Mouse (Mus musculus) forebrain, embryonic 16.5 days (tissue): Measurements from ENCODE around the gene Vps52. TPM values are rescaled to one million over a fixed set of nuclear protein-coding genes. Genes with fewer than 3 reads are reported as not detected.
A peak's percentile ranks its signal among the peaks of the same experiment; 100 is the strongest.
"Not testable (repeated sequence)": the region's sequence is repeated elsewhere in the genome, so short reads cannot be mapped to it uniquely, and the experiment has no call there.

Experiments used
- ATAC-seq: fragments of 200-750 bp; cut with Nextera tagmentation; 2 replicates; pipeline ENCODE4 v1.8.0; 2017; ENCODE audit warnings: mild to moderate bottlenecking, moderate library complexity
- H3K27ac ChIP-seq: fragments of 300-500 bp; sonication (generic); 2 replicates; pipeline ENCODE4 v1.5.1; 2014; ENCODE audit warnings: low read length, control low read depth
- H3K27me3 ChIP-seq: fragments of 300-500 bp; sonication (generic); replicated peaks from 2 replicates; pipeline ENCODE4 v1.6.1; 2014; ENCODE audit warnings: low read length; ENCODE audit not compliant: control insufficient read depth, insufficient read depth
- H3K36me3 ChIP-seq: fragments of 300-500 bp; sonication (generic); 2 replicates; pipeline ENCODE4 v1.6.1; 2014; ENCODE audit not compliant: control insufficient read depth, insufficient read depth
- H3K4me1 ChIP-seq: fragments of 300-500 bp; sonication (generic); replicated peaks from 2 replicates; pipeline ENCODE4 v1.6.1; 2014; ENCODE audit warnings: low read length; ENCODE audit not compliant: control insufficient read depth, insufficient read depth
- H3K4me2 ChIP-seq: fragments of 300-500 bp; sonication (generic); 2 replicates; pipeline ENCODE4 v1.6.1; 2014; ENCODE audit warnings: mild to moderate bottlenecking, low read length, control low read depth
- H3K4me3 ChIP-seq: fragments of 300-500 bp; sonication (generic); replicated peaks from 2 replicates; pipeline ENCODE4 v1.5.1; 2014; ENCODE audit warnings: mild to moderate bottlenecking, low read length, control low read depth
- H3K9ac ChIP-seq: fragments of 300-500 bp; sonication (generic); replicated peaks from 2 replicates; pipeline ENCODE4 v1.6.1; 2014; ENCODE audit warnings: low read depth, low read length, control low read depth
- H3K9me3 ChIP-seq: fragments of 300-500 bp; sonication (generic); 2 replicates; pipeline ENCODE4 v1.6.1; 2016; ENCODE audit warnings: low read length; ENCODE audit not compliant: control insufficient read depth
- WGBS: fragments of 180-500 bp; shearing (Covaris S2); extraction: QIAGEN DNeasy Blood & Tissue Kit; methylation state at CpG from one replicate; pipeline ENCODE4 v1.1.7; 2014; 5-methylcytosine and 5-hydroxymethylcytosine counted together
- polyA plus RNA-seq: library from polyadenylated mRNA; unstranded; fragments of >200 nt; fragmentation: Nextera tagmentation; extraction: Ambion mirVana; gene quantifications from 2 replicates; pipeline ENCODE4 v1.2.1, GENCODE M21; 2015

Gene Vps52
- polyA plus RNA-seq, 1 experiment from 2014 or later, result 81.0 TPM

DNA sequence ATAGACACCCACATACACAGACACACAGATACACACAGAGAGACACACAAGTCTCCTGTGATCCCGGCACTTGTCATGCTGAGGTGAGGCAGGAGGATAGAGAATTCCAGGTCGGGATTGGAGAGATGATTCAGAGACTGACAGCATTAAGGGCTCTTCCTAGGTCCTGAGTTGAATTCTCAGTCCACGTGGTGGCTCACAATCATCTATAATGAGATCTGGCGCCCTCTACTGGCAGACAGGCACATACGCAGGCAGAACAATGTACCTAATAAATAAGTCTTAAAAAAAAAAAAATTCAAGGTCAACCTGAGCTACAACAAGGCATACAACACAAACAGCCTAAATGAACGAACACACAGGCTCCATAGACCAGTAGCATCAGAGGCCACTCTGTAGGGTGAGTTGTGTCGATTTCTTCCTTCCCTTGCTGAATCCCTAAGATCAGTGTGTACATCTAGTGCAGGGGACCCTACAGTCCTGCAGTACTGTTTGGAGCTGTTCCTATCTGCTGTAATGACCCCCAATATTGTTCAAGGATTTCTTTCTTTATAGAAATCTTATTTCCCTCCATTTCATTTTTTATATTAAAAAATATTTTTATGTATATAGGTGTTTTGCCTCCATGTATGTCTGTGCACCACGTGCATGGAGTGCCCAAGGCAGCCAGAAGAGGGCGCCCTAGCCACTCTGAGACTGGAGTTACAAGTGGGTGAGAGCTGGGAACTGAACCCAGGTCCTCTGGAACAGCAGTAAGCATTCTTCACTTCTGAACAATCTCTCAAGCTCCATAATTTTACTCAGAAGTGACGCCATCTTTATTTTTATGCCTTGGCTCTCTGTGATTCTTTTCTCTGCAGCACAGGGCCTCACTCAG lies 36.4 kb downstream of the Vps52 start:
- Histone ChIP-seq H3K27me3 (0 out of 2 replicates have a peak, but pooled peaks cover 4% of the 10 kb centered on the region), H3K27ac (no peak overlapping the region), H3K4me3 (no peak overlapping the region), H3K9ac (no peak overlapping the region), H3K4me2 (no peak overlapping the region), H3K9me3 (no peaks in the 10 kb centered on the region), H3K4me1 (no peaks in the 10 kb centered on the region), H3K36me3 (no peaks in the 10 kb centered on the region)
- WGBS, result 31% methylated on average over 10 of the region's 10 CpGs
- ATAC-seq, result 0 out of 2 replicates have a peak, but pooled peaks have one; percentile 40

DNA sequence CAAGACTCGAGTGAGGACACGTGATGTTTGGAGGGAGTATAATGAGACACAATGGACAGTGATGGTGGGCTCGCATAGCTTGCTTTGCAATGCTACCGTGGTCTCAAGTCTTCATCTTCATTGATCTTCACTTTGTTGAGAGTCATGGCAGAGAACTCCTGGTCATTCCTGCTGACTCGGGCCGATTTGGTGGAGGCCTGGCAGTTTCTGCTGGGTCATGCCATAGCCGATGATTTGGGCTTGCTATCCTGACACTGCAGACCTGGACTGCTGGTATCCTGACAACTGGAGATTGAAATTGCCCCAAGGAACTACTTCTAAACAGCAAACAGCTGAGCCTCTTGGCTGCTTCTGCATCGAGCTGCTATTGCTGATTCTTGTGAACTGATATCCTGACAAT lies 39.3 kb downstream of the Vps52 start:
- WGBS, result 93% methylated on average over 8 of the region's 8 CpGs
- H3K4me2 ChIP-seq, result no peak overlapping the region
- ATAC-seq, result no peak

DNA sequence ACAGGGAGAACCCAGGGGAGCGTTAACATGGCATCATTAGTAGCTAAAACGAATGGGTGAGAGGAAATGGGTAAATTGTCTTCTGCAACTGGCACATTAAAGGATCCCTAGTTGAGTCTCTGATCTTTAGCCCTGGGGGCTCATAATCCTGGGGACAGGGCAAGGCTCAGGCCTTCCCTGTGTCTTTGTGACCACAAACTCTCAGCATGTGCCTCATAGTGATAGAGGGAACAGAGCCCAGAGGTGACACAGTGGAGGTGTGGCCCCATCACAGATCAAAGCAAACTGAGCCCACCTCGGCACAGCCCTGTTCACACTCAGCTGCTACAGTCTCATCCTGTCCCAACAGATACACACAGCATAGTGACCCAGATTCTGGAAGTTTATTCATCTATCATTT lies 40.0 kb downstream of the Vps52 start:
- WGBS, result 80% methylated on average over 3 of the region's 3 CpGs
- H3K4me2 ChIP-seq, result no peak overlapping the region
- no peak overlapping the region for H3K9ac ChIP-seq
- no peaks in the 10 kb centered on the region for H3K9me3 ChIP-seq
- H3K4me1 ChIP-seq, result peaks cover 10% of the 10 kb centered on the region
- no peak overlapping the region for H3K27ac ChIP-seq
- no peak for ATAC-seq
- no peaks in the 10 kb centered on the region for H3K36me3 ChIP-seq
- H3K27me3 ChIP-seq, result 0 out of 2 replicates have a peak, but pooled peaks cover 4% of the 10 kb centered on the region
- no peak overlapping the region for H3K4me3 ChIP-seq

More for the DNA sequence above, 39.3 kb downstream of the Vps52 start:
- Histone ChIP-seq H3K27me3 (0 out of 2 replicates have a peak, but pooled peaks cover 4% of the 10 kb centered on the region), H3K4me3 (no peak overlapping the region), H3K9me3 (no peaks in the 10 kb centered on the region), H3K9ac (no peak overlapping the region), H3K36me3 (no peaks in the 10 kb centered on the region), H3K27ac (no peak overlapping the region), H3K4me1 (peaks cover 6% of the 10 kb centered on the region)

DNA sequence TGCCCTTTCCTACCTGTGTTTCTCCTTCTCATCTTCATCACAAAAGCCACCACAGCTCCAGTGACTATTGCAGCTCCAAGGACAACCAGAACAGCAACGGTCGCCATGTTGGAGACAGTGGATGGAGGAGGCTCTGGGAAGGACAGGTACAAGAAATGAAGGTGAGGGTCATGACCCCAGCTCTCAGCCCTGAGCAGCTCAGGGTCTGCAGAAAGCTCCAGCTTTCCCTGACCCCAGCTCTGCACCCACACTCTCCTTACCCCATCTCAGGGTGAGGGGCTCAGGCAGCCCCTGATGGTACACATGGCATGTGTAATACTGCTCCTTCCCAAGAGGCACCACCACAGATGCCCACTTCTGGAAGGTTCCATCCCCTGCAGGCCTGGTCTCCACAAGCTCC lies 41.4 kb downstream of the Vps52 start:
- not testable (repeated sequence) for H3K27me3 ChIP-seq, ATAC-seq, H3K4me3 ChIP-seq, H3K27ac ChIP-seq, H3K4me2 ChIP-seq, H3K36me3 ChIP-seq, H3K4me1 ChIP-seq, H3K9me3 ChIP-seq, H3K9ac ChIP-seq
- 91% methylated on average over 2 of the region's 2 CpGs for WGBS

DNA sequence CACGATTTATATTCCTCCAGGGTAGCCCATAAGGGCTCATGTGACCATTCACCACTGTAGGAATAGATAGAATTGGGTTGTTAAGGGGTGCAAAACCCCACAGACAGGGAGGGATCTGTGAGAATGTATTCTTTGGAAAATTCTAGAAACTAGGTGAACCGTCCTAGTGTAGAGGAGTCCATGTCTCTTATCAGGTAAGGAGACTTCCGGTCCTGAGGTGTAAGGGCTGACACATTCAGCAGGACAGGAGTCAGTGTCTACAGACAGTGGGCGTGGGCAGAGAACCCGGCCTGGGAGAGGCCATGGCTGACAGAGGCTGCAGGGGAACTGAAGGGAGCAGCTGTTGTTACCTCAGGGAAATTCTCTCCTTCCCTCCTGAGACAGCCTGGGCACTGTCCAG lies 43.1 kb downstream of the Vps52 start:
- H3K9ac ChIP-seq, H3K4me3 ChIP-seq, H3K4me1 ChIP-seq, ATAC-seq, H3K36me3 ChIP-seq, H3K9me3 ChIP-seq, H3K27me3 ChIP-seq, H3K27ac ChIP-seq, H3K4me2 ChIP-seq: not testable (repeated sequence)
- 70% methylated on average over 5 of the region's 5 CpGs for WGBS

DNA sequence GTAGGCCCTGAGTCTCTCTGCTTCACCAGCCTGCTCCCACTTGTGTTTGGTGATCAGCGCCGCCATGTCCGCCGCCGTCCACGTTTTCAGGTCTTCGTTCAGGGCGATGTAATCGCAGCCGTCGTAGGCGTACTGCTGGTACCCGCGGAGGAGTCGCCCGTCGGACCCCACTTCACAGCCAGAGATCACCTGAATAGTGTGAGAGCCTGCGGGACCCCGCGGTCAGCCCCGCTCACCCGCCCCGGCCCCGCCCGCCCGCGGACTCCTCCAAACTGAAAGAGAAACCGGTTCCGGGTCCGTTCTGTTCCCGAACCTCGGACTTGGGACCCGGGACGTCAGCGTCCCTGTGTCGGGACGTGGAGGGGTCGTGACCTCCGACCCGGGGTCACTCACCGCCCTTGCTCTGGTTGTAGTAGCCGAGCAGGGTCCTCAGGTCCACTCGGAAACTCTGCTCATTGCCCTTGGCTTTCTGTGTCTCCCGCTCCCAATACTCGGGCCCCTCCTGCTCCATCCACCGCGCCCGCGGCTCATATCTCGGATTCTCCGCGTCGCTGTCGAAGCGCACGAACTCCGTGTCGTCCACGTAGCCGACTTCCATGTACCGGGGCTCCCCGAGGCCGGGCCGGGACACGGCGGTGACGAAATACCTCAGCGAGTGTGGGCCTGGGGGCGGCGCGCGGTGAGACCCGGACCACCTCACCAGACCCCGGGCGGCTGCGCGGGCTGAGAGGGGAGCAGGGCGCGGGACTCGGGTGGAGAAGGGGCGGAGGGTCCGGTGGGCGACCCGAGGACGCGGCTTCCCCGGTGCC lies 43.9 kb downstream of the Vps52 start:
- Histone ChIP-seq H3K4me3 (peak overlapping the region; percentile 51), H3K4me2 (peak overlapping the region; percentile 92), H3K9ac (peak overlapping the region; percentile 51), H3K9me3 (no peaks in the 10 kb centered on the region), H3K36me3 (no peaks in the 10 kb centered on the region), H3K27me3 (0 out of 2 replicates have a peak, but pooled peaks cover 4% of the 10 kb centered on the region), H3K27ac (no peak overlapping the region), H3K4me1 (peaks cover 10% of the 10 kb centered on the region)
- WGBS, result 2% methylated on average over 81 of the region's 87 CpGs
- peak; percentile 12; the same call in 1 of the 2 replicates for ATAC-seq

DNA sequence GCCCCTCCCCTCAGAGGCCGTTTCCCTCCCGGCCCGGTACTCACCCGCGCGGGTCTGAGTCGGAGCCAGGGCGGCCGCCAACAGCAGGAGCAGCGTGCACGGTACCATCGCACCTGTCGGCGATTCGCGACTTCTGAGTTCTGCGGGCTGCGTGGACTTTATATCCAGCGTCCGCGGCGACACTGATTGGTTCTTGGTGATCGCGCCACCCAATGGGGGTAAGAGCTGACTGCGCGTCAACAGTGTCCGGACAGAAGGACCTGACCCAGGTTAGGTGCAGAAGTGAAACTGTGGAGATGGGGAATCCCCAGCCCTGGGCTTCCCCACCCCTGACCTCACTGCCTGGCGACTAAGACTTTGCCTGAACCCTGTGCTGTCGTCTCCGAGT lies 44.5 kb downstream of the Vps52 start, which contains the start of gene H2-K1:
Gene H2-K1 (minus strand): TSS at position 198 of the 388 bp plus-strand sequence.
- Histone ChIP-seq H3K4me1 (peaks cover 10% of the 10 kb centered on the region), H3K4me2 (peak within 1 kb of the TSS; percentile 92), H3K9ac (peak within 1 kb of the TSS; percentile 51), H3K27ac (no peak within 1 kb of the TSS), H3K9me3 (no peaks in the 10 kb centered on the region), H3K4me3 (peak within 1 kb of the TSS; percentile 51), H3K36me3 (no peaks in the 10 kb centered on the region), H3K27me3 (0 out of 2 replicates have a peak, but pooled peaks cover 4% of the 10 kb centered on the region)
- under 1% methylated on average over 30 of the region's 30 CpGs for WGBS
- ATAC-seq, result peak; percentile 45; the same call in 1 of the 2 replicates

DNA sequence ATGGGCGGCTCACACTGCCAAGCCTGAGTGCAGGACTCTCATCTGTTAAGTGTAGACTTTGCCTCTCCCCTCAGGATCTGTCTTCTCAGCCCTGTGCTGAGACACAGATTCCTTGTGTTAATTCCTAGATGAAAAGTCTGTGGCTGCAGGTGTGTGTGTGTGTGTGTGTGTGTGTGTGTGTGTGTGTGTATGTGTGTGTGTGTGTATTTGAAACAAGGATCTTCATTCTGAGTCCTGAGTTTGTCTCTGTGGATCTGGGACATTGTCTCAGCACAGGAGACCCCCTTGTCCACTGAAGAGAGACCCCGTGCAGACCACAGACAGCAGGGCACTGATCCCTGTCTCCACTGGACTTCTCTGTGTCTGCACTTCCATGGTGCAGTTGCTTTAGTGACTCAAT lies 45.2 kb downstream of the Vps52 start:
- not testable (repeated sequence) for H3K4me3 ChIP-seq, H3K27me3 ChIP-seq
- WGBS, result 59% methylated on average over 2 of the region's 2 CpGs

DNA sequence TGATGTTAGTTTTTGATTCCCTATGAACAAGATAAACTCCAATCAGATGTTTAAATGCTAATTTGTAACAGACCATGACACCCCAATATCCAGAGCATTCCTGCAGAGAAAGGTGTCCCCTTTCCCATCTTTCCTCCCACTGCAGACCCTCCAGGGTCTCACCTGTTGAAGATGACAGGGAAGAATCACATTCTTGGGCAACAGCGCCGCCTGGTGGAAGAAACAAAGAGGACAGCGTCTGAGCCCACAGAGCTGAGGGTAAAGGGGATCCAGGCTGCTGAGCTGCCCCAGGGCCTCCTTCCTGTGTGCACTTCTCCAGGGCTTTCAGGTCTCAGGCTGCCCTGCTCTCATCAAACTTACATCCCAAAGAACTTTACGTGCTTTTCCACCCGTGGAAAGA lies 47.8 kb downstream of the Vps52 start:
- Histone ChIP-seq H3K9me3 (no peaks in the 10 kb centered on the region), H3K9ac (no peak overlapping the region), H3K4me2 (no peak overlapping the region), H3K4me1 (peaks cover 10% of the 10 kb centered on the region), H3K27me3 (0 out of 2 replicates have a peak, but pooled peaks cover 4% of the 10 kb centered on the region), H3K36me3 (no peaks in the 10 kb centered on the region), H3K4me3 (no peak overlapping the region), H3K27ac (no peak overlapping the region)
- WGBS, result 3% methylated on average over 5 of the region's 5 CpGs
- no peak for ATAC-seq

More for the DNA sequence above, 45.2 kb downstream of the Vps52 start:
- ATAC-seq, H3K4me1 ChIP-seq, H3K9ac ChIP-seq, H3K36me3 ChIP-seq, H3K9me3 ChIP-seq, H3K27ac ChIP-seq, H3K4me2 ChIP-seq: not testable (repeated sequence)
